Mouse (Mus musculus): ENCODE data around the gene Abr. TPM values are rescaled to one million over a fixed set of nuclear protein-coding genes. Genes with fewer than 3 reads are reported as not detected.

Abr gene
- polyA plus RNA-seq, 1 experiment, result 2.4 TPM

DNA sequence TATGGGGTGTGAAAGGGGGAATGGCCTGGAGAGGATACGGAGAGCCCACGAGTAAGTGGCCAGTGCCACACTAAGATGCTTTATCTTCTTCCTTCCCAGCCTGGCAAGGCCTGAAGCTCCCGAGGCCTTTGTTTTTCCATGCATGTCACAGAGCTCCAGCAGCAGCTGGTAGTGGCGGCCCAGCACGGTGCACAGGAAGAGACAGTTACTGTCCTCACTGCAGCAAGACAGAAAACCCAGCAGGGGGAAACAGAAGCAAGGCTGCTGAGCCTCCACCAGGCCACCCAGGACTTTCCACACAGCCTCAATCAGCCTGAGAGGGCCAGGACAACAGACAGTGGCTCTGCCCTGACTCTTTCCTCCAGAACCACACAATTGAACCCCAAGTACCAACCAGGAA lies 118.1 kb downstream of the Abr start:
- Histone ChIP-seq H3K4me3 (ENCODE audit: insufficient read depth, low read depth, low read length) (no peak overlapping the region), H3K27ac (replicated peaks; ENCODE audit: low read depth, low read length) (no peak overlapping the region), H3K4me1 (ENCODE audit: control insufficient read depth, insufficient read depth, insufficient read length, low read length) (peaks cover 10% of the 10 kb centered on the region; the same call in 1 of the 2 replicates)

DNA sequence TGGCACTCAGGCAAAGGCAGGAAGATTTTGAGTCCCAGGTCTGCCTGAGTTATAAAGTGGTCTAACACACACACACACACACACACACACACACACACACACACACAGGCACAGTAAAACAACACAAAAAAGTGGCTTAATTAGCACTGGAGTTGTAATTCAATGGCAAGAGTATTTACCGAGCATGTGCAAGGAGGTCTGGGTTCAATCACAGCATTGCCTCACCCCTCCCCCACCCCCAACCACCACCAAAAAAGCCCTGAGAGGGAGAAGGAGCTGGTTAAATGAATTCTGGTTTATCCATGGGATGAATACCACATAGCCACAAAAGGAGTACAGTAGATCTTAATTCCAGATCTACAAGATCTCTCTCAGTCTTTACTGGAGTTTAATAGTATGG lies 122.1 kb downstream of the Abr start:
- peak overlapping the region; percentile 36 for H3K27ac ChIP-seq (replicated peaks; ENCODE audit: low read depth, low read length)
- H3K4me1 ChIP-seq (ENCODE audit: control insufficient read depth, insufficient read depth, insufficient read length, low read length), result peaks cover 18% of the 10 kb centered on the region
- no peak overlapping the region for H3K4me3 ChIP-seq (ENCODE audit: insufficient read depth, low read depth, low read length)

DNA sequence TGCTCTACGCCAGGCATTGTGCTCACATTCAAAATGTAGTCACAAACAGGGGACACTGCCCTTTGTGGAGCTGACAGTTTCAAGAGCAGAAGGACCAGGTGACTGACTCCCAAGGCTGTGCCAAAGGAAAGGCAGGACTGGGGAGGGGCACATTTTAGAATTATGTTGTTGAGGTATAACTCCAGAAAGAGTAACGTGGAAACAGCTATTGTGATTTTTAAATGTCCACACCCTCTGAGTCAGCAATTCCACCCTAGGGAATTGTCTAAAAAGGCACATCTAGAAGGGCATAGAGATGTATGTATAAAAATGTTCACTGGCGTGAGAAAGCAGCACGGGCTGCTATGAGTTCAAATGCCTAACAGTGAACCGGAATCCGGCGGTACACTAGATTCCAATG lies 122.5 kb downstream of the Abr start:
- Histone ChIP-seq H3K4me3 (ENCODE audit: insufficient read depth, low read depth, low read length) (no peak overlapping the region), H3K27ac (replicated peaks; ENCODE audit: low read depth, low read length) (peak overlapping the region; percentile 36), H3K4me1 (ENCODE audit: control insufficient read depth, insufficient read depth, insufficient read length, low read length) (peaks cover 18% of the 10 kb centered on the region)

DNA sequence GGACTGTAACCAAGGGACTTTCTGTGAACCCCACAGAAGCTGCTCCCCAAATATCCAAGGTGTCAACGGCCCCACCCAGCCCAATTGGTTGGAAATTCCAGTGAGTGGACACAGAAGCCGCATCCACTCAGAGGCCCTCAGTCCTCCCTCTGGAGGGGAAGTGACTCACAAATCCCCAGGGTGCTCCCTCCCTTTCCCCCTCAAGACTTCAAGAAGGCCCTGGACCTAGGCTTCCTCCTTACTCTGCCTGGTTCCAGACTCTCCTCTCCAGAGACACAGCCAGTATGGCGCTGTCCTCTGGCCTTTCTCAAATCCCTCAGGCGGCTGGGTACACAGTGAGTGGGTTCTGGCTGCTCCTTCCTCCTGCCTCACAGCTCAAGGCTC lies 124.4 kb downstream of the Abr start:
- H3K4me3 ChIP-seq (ENCODE audit: insufficient read depth, low read depth, low read length), result no peak overlapping the region
- H3K27ac ChIP-seq (replicated peaks; ENCODE audit: low read depth, low read length), result peak overlapping the region; percentile 79
- H3K4me1 ChIP-seq (ENCODE audit: control insufficient read depth, insufficient read depth, insufficient read length, low read length), result peaks cover 30% of the 10 kb centered on the region

DNA sequence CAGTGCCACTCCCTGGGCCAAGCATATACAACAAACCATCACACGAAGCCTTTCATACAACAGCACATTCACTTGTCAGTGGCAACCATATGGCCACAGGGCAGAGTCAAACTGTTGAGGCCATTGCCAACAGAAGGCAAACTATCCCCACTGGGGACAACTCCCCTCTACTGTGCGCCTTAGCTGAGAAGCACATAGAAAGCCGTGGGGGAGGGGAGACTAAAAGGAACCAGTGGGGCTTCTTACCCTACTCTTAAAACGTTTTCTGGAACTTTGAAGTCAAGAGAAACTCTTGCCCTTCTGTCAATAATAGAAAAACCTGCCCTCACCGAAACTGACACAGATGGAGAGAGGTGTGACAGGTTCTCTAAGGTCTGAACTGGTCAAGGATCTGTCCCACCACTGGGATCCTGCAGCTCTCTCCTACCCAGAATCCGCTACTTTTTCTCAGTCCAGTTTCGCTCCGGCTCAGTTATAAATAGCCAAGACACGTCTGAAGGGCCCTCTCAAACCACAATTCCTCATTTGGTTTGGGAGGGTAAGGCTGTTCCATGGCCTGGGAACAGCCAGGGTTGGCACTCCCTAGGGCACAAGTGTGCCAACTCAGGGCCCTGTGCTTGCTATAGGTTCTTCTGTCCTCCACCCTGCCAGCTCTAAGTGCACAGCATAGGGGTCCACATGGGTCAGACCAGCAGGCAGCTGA lies 124.9 kb downstream of the Abr start:
- peaks cover 32% of the 10 kb centered on the region for H3K4me1 ChIP-seq (ENCODE audit: control insufficient read depth, insufficient read depth, insufficient read length, low read length)
- no peak overlapping the region for H3K4me3 ChIP-seq (ENCODE audit: insufficient read depth, low read depth, low read length)
- peak overlapping the region; percentile 79 for H3K27ac ChIP-seq (replicated peaks; ENCODE audit: low read depth, low read length)

DNA sequence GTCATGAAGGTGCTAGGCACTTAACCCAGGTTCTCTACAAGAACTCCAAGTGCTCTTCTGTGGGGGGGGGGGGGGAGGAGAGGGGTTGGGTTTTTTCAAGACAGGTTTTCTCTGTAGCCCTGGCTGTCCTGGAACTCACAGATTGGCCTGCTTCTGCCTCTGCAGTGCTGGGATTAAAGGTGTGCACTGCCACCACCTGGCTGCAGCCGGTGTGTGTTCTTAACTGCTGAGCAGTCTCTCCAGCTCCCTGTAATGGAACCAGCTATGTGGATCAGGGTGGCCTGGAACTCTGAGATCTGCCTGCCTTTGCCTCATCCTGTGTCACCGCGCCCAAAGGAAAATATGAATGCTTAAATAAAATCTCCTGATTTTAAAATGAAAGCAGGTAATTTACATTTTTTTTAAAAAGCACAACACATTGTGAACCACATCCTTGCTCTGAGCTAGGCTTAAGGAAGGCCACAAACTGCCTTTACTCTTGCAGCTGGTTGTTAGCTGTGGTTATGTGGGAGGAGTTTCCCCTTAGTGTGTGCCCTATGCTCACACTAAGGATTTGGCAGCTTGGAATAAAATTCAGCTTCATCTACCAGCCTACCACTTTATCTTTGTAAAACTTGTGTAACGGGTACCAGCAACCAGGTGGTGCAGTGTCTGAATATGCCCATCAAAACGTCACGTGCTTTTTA lies 125.9 kb downstream of the Abr start:
- no peak overlapping the region for H3K4me3 ChIP-seq (ENCODE audit: insufficient read depth, low read depth, low read length)
- peaks cover 34% of the 10 kb centered on the region for H3K4me1 ChIP-seq (ENCODE audit: control insufficient read depth, insufficient read depth, insufficient read length, low read length)
- peak overlapping the region; percentile 79; the same call in 1 of the 2 replicates for H3K27ac ChIP-seq (replicated peaks; ENCODE audit: low read depth, low read length)

DNA sequence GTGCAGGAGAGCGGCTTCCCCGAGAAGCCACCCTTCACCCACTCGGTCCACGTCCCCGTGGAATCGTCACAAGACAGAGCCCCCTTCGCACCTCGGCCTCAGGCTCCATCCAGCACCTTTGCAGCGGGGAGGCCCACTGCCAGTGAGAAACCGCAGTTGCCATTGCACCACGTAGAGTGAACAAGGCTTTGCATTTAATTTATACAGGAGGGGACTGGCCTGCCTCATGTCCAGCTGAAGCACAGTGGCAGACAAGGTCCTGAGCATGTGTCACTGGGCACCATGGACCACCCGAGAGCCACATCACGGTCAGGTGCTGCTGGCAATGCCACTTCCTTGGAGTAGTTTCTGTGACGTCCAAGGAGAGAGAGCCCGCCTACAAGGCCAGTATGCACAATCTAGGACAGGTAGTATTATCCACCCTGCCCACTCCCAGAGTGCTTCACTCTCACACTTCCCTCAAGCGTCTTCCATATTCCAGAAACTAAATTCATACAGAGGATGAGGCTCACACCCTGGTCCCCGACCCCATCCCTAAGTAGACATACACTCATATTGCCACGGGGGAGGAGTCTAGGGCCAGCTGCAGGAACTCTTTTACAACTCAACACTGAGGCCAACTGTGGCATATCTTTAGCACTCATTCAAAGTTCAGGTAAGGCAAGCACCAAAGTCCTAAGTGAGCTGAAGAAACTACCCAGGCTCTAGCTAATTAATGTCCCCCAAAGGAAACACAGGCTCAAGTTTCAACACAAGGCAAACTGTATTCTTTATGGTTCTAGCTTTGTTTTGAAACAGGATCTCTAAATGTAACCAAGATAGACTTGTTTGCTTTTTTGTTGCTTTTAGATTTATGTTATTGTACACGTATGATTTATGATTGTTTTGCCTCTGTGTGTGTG lies 126.7 kb downstream of the Abr start:
- H3K4me1 ChIP-seq (ENCODE audit: control insufficient read depth, insufficient read depth, insufficient read length, low read length), result peaks cover 38% of the 10 kb centered on the region
- H3K27ac ChIP-seq (replicated peaks; ENCODE audit: low read depth, low read length), result peak overlapping the region; percentile 86
- peak overlapping the region; percentile 77 for H3K4me3 ChIP-seq (ENCODE audit: insufficient read depth, low read depth, low read length)

DNA sequence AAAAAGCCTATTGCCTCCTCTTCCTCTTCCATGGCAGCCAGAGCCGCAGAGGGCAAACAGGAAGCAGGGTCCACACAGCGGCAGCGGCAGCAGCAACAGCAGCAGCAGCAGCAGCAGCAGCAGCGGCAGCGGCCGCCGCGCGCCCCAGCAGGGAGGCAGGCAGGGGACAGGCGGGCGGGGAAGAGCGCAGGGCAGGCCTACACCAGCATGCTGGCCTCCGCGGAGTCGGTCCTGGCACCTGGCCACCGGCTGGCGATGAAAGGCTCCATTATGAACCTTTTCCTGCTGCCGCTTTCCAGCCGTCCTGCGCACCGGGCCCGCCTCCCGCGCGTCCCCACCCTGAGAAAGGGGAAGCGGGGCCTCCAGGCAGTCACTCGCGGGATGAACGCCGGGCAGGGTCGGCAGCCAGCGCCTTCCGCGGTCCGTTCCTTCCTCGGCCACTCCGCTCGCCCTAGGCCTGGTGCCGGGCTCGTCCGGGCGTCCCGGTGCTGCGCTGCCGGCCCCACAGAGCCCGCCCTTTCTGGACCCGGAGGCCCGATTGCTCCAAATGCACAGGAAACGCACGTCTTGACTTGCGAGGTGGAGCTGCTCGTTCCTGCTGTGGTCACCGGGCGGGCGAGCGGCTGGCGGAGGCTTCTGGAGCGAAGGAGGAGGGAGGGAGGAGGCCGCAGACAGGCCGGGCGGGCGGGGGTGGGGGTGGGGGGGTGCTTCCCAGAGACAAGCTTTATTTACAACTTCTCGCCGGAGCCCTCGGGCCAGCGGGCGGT lies 127.6 kb downstream of the Abr start:
- peaks cover 38% of the 10 kb centered on the region for H3K4me1 ChIP-seq (ENCODE audit: control insufficient read depth, insufficient read depth, insufficient read length, low read length)
- H3K27ac ChIP-seq (replicated peaks; ENCODE audit: low read depth, low read length), result peak overlapping the region; percentile 86
- peak overlapping the region; percentile 77 for H3K4me3 ChIP-seq (ENCODE audit: insufficient read depth, low read depth, low read length)

DNA sequence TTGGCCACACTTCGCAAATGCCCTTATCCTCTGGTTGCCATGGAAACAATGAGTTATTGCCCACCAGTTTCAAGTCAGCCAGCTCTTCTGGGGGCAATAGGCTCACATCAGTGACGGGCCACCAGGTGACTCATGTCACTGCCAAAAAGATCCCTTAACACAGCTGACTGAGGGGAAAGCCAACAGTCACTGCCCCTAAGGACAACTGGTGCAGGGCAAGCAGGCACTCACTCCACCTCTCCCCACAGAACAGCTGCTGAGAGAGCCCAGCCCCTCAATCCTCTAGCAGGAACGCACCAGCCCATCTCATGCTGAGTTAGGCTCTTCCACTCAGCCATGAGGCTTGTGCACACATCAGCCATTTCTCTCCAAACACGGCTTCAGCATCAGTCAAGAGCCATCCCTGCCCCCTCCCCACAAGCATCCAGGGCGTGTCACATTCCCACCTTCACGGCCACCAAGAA lies 128.3 kb downstream of the Abr start:
- Histone ChIP-seq H3K4me1 (ENCODE audit: control insufficient read depth, insufficient read depth, insufficient read length, low read length) (peaks cover 41% of the 10 kb centered on the region), H3K4me3 (ENCODE audit: insufficient read depth, low read depth, low read length) (peak overlapping the region; percentile 77), H3K27ac (replicated peaks; ENCODE audit: low read depth, low read length) (peak overlapping the region; percentile 86)

DNA sequence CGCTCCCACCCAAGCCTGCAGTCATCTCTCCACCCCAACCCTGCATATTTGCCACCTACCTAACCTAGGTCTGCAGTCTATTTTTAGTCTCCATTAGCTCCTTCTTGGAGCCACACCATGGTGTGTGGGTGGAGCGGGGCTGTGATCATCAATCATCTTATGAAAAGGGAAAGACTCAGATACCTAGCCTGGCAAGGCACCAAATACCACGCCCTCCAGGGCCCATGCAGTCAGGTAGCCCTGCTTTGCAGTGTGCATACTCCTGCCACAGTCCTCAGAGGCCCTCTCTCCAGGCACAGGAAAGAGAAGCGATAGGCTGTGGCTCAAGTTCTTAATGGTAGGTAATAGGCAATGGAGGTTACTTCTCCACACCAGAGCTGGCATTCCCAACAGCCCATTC lies 128.9 kb downstream of the Abr start:
- H3K4me1 ChIP-seq (ENCODE audit: control insufficient read depth, insufficient read depth, insufficient read length, low read length), result peaks cover 37% of the 10 kb centered on the region
- peak overlapping the region; percentile 77 for H3K4me3 ChIP-seq (ENCODE audit: insufficient read depth, low read depth, low read length)
- H3K27ac ChIP-seq (replicated peaks; ENCODE audit: low read depth, low read length), result 0 out of 2 replicates have a peak overlapping the region, but pooled peaks have one; percentile 86

DNA sequence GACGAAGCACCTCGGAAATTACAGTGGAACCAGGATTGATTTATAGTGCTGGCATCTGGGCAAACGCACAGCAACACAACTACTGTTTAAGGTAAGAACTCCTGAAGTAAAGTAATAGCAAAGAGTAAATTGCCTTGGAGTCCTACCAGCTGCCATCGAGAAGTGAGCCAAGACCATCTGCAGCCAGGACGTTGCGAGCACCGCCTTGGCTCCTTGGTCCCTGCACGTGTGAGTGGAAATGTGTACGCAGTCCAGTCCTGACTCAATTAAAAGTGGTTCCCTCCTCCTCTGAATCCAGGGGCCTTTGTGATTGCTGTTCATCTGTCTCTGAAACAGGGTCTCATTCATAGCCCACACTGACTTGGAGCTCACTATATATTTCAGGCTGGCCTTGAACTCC lies 130.3 kb downstream of the Abr start:
- Histone ChIP-seq H3K27ac (replicated peaks; ENCODE audit: low read depth, low read length) (no peak overlapping the region), H3K4me3 (ENCODE audit: insufficient read depth, low read depth, low read length) (no peak overlapping the region), H3K4me1 (ENCODE audit: control insufficient read depth, insufficient read depth, insufficient read length, low read length) (peaks cover 23% of the 10 kb centered on the region)

DNA sequence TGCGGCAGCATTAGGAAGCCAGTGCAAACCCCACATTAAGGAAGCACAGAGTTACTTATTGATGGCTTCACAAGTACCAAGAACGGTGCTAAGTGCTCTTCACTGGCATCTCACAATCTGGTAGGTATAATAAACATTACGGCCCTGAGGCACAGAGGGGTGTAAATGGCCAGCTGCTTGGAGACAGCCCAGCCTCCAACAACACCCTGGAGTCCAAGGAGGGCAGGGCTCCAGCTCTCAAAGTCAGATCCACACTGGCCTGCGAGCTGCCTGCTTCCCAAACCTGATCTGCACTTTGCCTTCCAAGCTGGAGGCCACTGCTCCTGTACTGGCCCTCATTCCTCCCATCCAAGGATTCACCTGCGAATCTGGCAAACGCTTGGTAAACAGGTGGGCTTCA lies 132.7 kb downstream of the Abr start:
- H3K4me3 ChIP-seq (ENCODE audit: insufficient read depth, low read depth, low read length), result no peak overlapping the region
- peaks cover 23% of the 10 kb centered on the region for H3K4me1 ChIP-seq (ENCODE audit: control insufficient read depth, insufficient read depth, insufficient read length, low read length)
- no peak overlapping the region for H3K27ac ChIP-seq (replicated peaks; ENCODE audit: low read depth, low read length)

DNA sequence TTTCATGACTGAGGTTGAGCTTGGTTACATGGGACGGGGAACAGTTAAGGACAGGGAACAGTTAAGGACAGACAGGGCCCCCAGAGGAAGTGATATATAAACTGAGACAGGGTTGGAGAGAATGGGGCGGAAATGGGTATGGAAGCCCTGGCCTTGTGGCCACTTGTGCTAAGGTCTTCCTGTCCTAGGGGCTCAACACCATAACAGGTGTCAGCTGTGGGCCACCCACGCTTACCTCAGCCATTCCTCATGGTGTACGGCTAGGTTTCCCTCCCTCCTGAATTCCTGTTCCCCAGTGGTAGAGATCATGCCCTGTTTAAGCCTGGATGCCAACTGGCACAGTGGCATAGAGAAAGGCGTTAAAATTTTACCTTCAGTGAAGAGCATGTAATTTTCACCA lies 135.1 kb downstream of the Abr start:
- peaks cover 7% of the 10 kb centered on the region for H3K4me1 ChIP-seq (ENCODE audit: control insufficient read depth, insufficient read depth, insufficient read length, low read length)
- no peak overlapping the region for H3K27ac ChIP-seq (replicated peaks; ENCODE audit: low read depth, low read length)

DNA sequence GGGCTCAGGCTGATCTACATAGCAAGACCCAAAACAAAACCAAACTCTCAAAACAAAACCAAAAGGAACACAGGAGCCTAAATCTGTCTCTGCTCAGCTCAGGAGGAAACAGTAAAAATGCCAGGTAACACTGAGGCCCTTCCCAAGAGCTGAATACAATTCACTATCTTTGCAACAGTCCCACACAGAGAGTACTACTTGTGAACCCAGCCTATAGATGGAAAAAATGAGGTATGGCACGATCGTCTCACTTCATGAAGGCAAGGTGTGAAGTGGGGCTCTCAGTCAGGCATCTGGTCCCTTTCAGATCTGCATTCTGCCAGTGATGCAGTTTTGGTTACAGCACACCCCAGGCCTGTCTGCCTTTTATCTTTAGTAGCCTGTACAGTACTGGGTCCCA lies 138.1 kb downstream of the Abr start:
- H3K4me1 ChIP-seq (ENCODE audit: control insufficient read depth, insufficient read depth, insufficient read length, low read length), result no peaks in the 10 kb centered on the region
- no peak overlapping the region for H3K27ac ChIP-seq (replicated peaks; ENCODE audit: low read depth, low read length)

More for the DNA sequence above, 135.1 kb downstream of the Abr start:
- no peak overlapping the region for H3K4me3 ChIP-seq (ENCODE audit: insufficient read depth, low read depth, low read length)

More for the DNA sequence above, 138.1 kb downstream of the Abr start:
- no peak overlapping the region for H3K4me3 ChIP-seq (ENCODE audit: insufficient read depth, low read depth, low read length)

Measured in brown adipose tissue, adult 24 weeks (tissue).